Mouse (Mus musculus): ENCODE data around the gene Gm5478. TPM values are rescaled to one million over a fixed set of nuclear protein-coding genes. Genes with fewer than 3 reads are reported as not detected.

The Gm5478 gene
- polyA plus RNA-seq, 1 experiment from 2014 or later: not detected

Small RNA genes lying within 50 kb of the gene (microRNA-seq; reads per million reads assigned to microRNA genes)
- not detected for gene Gm44342
- not detected for gene Gm44383
- gene Gm44479: not detected

Other genes with a start within 250 kb of the Gm5478 start
- 156 and 160 TPM in 2 replicates for gene Krt7, start 236.3 kb downstream of the Gm5478 start, polyA plus RNA-seq (2015; fragmentation: Nextera tagmentation; extraction: Ambion mirVana)
- gene Krt87, start 208.6 kb downstream of the Gm5478 start, polyA plus RNA-seq (2015; fragmentation: Nextera tagmentation; extraction: Ambion mirVana): 0.38 and 0.48 TPM in 2 replicates
- gene Krt88, start 199.6 kb downstream of the Gm5478 start, polyA plus RNA-seq (2015; fragmentation: Nextera tagmentation; extraction: Ambion mirVana): 0.20 TPM in 1 of 2 replicates, not detected in the other
- gene Krt81, start 183.6 kb downstream of the Gm5478 start, polyA plus RNA-seq (2015; fragmentation: Nextera tagmentation; extraction: Ambion mirVana): not detected in 2 replicates
- gene Krt86, start 173.9 kb downstream of the Gm5478 start, polyA plus RNA-seq (2015; fragmentation: Nextera tagmentation; extraction: Ambion mirVana): not detected in 2 replicates
- 0.09 TPM in 1 of 2 replicates, not detected in the other for gene Krt83, start 155.9 kb downstream of the Gm5478 start, polyA plus RNA-seq (2015; fragmentation: Nextera tagmentation; extraction: Ambion mirVana)
- not detected in 2 replicates for gene Gm49425, start 130.1 kb downstream of the Gm5478 start, polyA plus RNA-seq (2015; fragmentation: Nextera tagmentation; extraction: Ambion mirVana)
- gene Krt84, start 114.6 kb downstream of the Gm5478 start, polyA plus RNA-seq (2015; fragmentation: Nextera tagmentation; extraction: Ambion mirVana): 0.28 and 0.53 TPM in 2 replicates
- gene Krt82, start 96.7 kb downstream of the Gm5478 start, polyA plus RNA-seq (2015; fragmentation: Nextera tagmentation; extraction: Ambion mirVana): not detected in 2 replicates
- gene Krt90, start 84.4 kb downstream of the Gm5478 start, polyA plus RNA-seq (2015; fragmentation: Nextera tagmentation; extraction: Ambion mirVana): 0.09 and 0.16 TPM in 2 replicates
- not detected in 2 replicates for gene Krt75, start 73.5 kb downstream of the Gm5478 start, polyA plus RNA-seq (2015; fragmentation: Nextera tagmentation; extraction: Ambion mirVana)
- 0.11 TPM in 1 of 2 replicates, not detected in the other for gene Gm5414, start 19.2 kb downstream of the Gm5478 start, polyA plus RNA-seq (2015; fragmentation: Nextera tagmentation; extraction: Ambion mirVana)
- gene Krt6b, start 32.9 kb upstream of the Gm5478 start, polyA plus RNA-seq (2015; fragmentation: Nextera tagmentation; extraction: Ambion mirVana): not detected in 2 replicates
- 0.07 and 0.39 TPM in 2 replicates for gene Krt6a, start 46.9 kb upstream of the Gm5478 start, polyA plus RNA-seq (2015; fragmentation: Nextera tagmentation; extraction: Ambion mirVana)
- gene Krt5, start 65.5 kb upstream of the Gm5478 start, polyA plus RNA-seq (2015; fragmentation: Nextera tagmentation; extraction: Ambion mirVana): 0.13 and 0.34 TPM in 2 replicates
- not detected in 2 replicates for gene Krt71, start 95.7 kb upstream of the Gm5478 start, polyA plus RNA-seq (2015; fragmentation: Nextera tagmentation; extraction: Ambion mirVana)
- not detected in 2 replicates for gene Krt72, start 139.1 kb upstream of the Gm5478 start, polyA plus RNA-seq (2015; fragmentation: Nextera tagmentation; extraction: Ambion mirVana)
- gene Krt73, start 155.0 kb upstream of the Gm5478 start, polyA plus RNA-seq (2015; fragmentation: Nextera tagmentation; extraction: Ambion mirVana): not detected in 2 replicates
- gene Krt2, start 170.8 kb upstream of the Gm5478 start, polyA plus RNA-seq (2015; fragmentation: Nextera tagmentation; extraction: Ambion mirVana): not detected in 2 replicates
- gene Krt1, start 203.4 kb upstream of the Gm5478 start, polyA plus RNA-seq (2015; fragmentation: Nextera tagmentation; extraction: Ambion mirVana): 0.48 and 0.49 TPM in 2 replicates
- gene Krt77, start 222.3 kb upstream of the Gm5478 start, polyA plus RNA-seq (2015; fragmentation: Nextera tagmentation; extraction: Ambion mirVana): 0.13 TPM in 1 of 2 replicates, not detected in the other
- not detected in 2 replicates for gene Krt76, start 245.5 kb upstream of the Gm5478 start, polyA plus RNA-seq (2015; fragmentation: Nextera tagmentation; extraction: Ambion mirVana)